Comparison of ENCODE assay signal across 9 mouse cellular contexts in genomic region chr13:31810693-31811541, GRCm38 (mm10). TPM values are rescaled to one million over a fixed set of nuclear protein-coding genes. Genes with fewer than 3 reads are reported as not detected.
DNase-seq lines count a peak whose midpoint lies in the region; ATAC-seq and TF ChIP-seq lines count a peak whose summit lies in the region.
"Had no signal": no experiment of that assay in that cellular context is flagged by ENCODE, and none has a peak within 500 bp of the region (broad histone marks: within the 10 kb centered on the region; RNA-seq: fewer than 3 reads in every experiment).

No protein-coding gene starts in this region.

- peak overlapping the region; percentile 29 for H3K4me3 ChIP-seq in forebrain, postnatal 0 days (ENCODE audit: low read depth, low read length)
- H3K4me3 ChIP-seq in kidney, postnatal 0 days (replicated peaks; ENCODE audit: low read depth, low read length): peak overlapping the region; percentile 62
- H3K4me3 ChIP-seq in neural tube, embryonic 13.5 days: peak overlapping the region; percentile 39

- 1% methylated on average over 61 of the region's 65 CpGs for WGBS in forebrain, postnatal 0 days
- under 1% methylated on average over 60 of the region's 65 CpGs for WGBS in kidney, postnatal 0 days
- under 1% methylated on average over 64 of the region's 65 CpGs for WGBS in neural tube, embryonic 13.5 days

- DNase-seq in gastrocnemius, postnatal 10 days: peak; percentile 29
- DNase-seq in gastrocnemius, adult 8-10 months (ENCODE audit: low spot score in 2 of 2): no peak
- peak; percentile 68 for DNase-seq in ZHBTc4 (ENCODE audit: low read depth, low spot score)
- DNase-seq in forebrain, postnatal 0 days: peak; percentile 16
- DNase-seq in kidney, postnatal 0 days (ENCODE audit: low spot score): peak; percentile 73
- no peak for DNase-seq in gastrocnemius, adult 18-20 months (ENCODE audit: low spot score)
- no peak for DNase-seq in ovary, adult 18-20 months (ENCODE audit: low spot score)

- H3K36me3 ChIP-seq in forebrain, postnatal 0 days (ENCODE audit: insufficient read depth): no peaks in the 10 kb centered on the region
- no peaks in the 10 kb centered on the region for H3K36me3 ChIP-seq in kidney, postnatal 0 days (ENCODE audit: insufficient read depth, low read length)
- no peaks in the 10 kb centered on the region for H3K36me3 ChIP-seq in neural tube, embryonic 13.5 days

- H3K4me2 ChIP-seq in forebrain, postnatal 0 days (ENCODE audit: low read depth): peak overlapping the region; percentile 29
- H3K4me2 ChIP-seq in kidney, postnatal 0 days (ENCODE audit: low read length): peak overlapping the region; percentile 83
- peak overlapping the region; percentile 48 for H3K4me2 ChIP-seq in neural tube, embryonic 13.5 days

- H3K4me1 ChIP-seq in forebrain, postnatal 0 days (ENCODE audit: insufficient read depth): peaks cover 4% of the 10 kb centered on the region; the same call in 1 of the 2 replicates
- peaks cover 11% of the 10 kb centered on the region for H3K4me1 ChIP-seq in kidney, postnatal 0 days (replicated peaks; ENCODE audit: insufficient read depth, low read length)
- peaks cover 41% of the 10 kb centered on the region for H3K4me1 ChIP-seq in neural tube, embryonic 13.5 days (replicated peaks)

- H3K27me3 ChIP-seq in forebrain, postnatal 0 days (ENCODE audit: insufficient read depth, low read length): peaks cover 73% of the 10 kb centered on the region
- H3K27me3 ChIP-seq in kidney, postnatal 0 days (ENCODE audit: insufficient read depth, low read length): no peaks in the 10 kb centered on the region
- peaks cover 95% of the 10 kb centered on the region for H3K27me3 ChIP-seq in neural tube, embryonic 13.5 days
- H3K27me3 ChIP-seq: CH12.LX had no signal

- ATAC-seq in forebrain, postnatal 0 days: 0 out of 2 replicates have a peak, but pooled peaks have one; percentile 8
- peak; percentile 12; the same call in 1 of the 2 replicates for ATAC-seq in kidney, postnatal 0 days (replicated peaks; ENCODE audit: low FRiP score, low read depth)
- no peak for ATAC-seq in neural tube, embryonic 13.5 days (ENCODE audit: low read depth)

- H3K27ac ChIP-seq in forebrain, postnatal 0 days (ENCODE audit: low read depth, low read length): no peak overlapping the region
- H3K27ac ChIP-seq in kidney, postnatal 0 days: peak overlapping the region; percentile 65
- H3K27ac ChIP-seq in neural tube, embryonic 13.5 days (replicated peaks): peak overlapping the region; percentile 64

- TF ChIP-seq CTCF in forebrain, postnatal 0 days (IDR thresholded peaks at IDR 0.05; ENCODE audit: low read depth): no peak
- TF ChIP-seq CTCF in kidney, postnatal 0 days (IDR thresholded peaks at IDR 0.05; ENCODE audit: low read depth): no peak

- peak overlapping the region; percentile 39 for H3K9ac ChIP-seq in forebrain, postnatal 0 days
- peak overlapping the region; percentile 75 for H3K9ac ChIP-seq in kidney, postnatal 0 days (ENCODE audit: low read depth, low read length)
- peak overlapping the region; percentile 72 for H3K9ac ChIP-seq in neural tube, embryonic 13.5 days

- no peaks in the 10 kb centered on the region for H3K9me3 ChIP-seq in forebrain, postnatal 0 days (ENCODE audit: low read length)
- no peaks in the 10 kb centered on the region for H3K9me3 ChIP-seq in kidney, postnatal 0 days (replicated peaks; ENCODE audit: low read length)
- no peaks in the 10 kb centered on the region for H3K9me3 ChIP-seq in neural tube, embryonic 13.5 days

RNA-seq across cellular contexts. Expression of gene Foxc1, which starts 4.5 kb away (rescaled TPM):
- total RNA-seq in gastrocnemius, postnatal 10 days (2021): 1 to 10 TPM; 1.8 to 2.6 TPM
- total RNA-seq in gastrocnemius, adult 8-10 months (2022): under 1 TPM; 0.39 to 0.83 (median 0.65) TPM
- 9.4 and 15.6 TPM in 2 replicates for total RNA-seq in forebrain, postnatal 0 days (2014; rRNA removed)
- polyA plus RNA-seq in forebrain, postnatal 0 days (2015; fragmentation: Nextera tagmentation; extraction: Ambion mirVana): 1.9 and 2.3 TPM in 2 replicates
- 5.7 and 7.6 TPM in 2 replicates for polyA plus RNA-seq in kidney, postnatal 0 days (2015; fragmentation: Nextera tagmentation; extraction: Ambion mirVana)
- polyA plus RNA-seq in neural tube, embryonic 13.5 days (2015; fragmentation: Nextera tagmentation; extraction: Ambion mirVana): 2.4 and 2.6 TPM in 2 replicates
- total RNA-seq in gastrocnemius, adult 18-20 months (2021): under 1 TPM; 0.75 to 0.88 TPM
- total RNA-seq: CH12.LX had no signal

Comparison
In these comparisons a context has a peak if more than half of its experiments do, and no peak if none do; other contexts are left out.
1. DNase-seq: peak in gastrocnemius, postnatal 10 days (single experiment), ZHBTc4 (single experiment), forebrain, postnatal 0 days (single experiment) and kidney, postnatal 0 days (single experiment); none in gastrocnemius, adult 8-10 months (0 of 2), gastrocnemius, adult 18-20 months (single experiment) and ovary, adult 18-20 months (single experiment).
2. H3K4me2 ChIP-seq: peak in every context shown above with its lines; median percentile 83 in kidney, postnatal 0 days; 48 in neural tube, embryonic 13.5 days; 29 in forebrain, postnatal 0 days.
3. Peak in every context shown above with its lines, with median percentiles within 50 percentile points of each other: H3K4me3 ChIP-seq and H3K9ac ChIP-seq.